Mouse (Mus musculus) layer of hippocampus, postnatal 25 days (tissue): ENCODE measurements around the gene Cux1. TPM values are rescaled to one million over a fixed set of nuclear protein-coding genes. Genes with fewer than 3 reads are reported as not detected.

Experiments used
- DNase-seq, 2 experiments: peaks; one replicate each; pipeline ENCODE4 v3.0.0; 2022; ENCODE audit warnings: mixed read lengths in 2 of 2, low spot score in 1 of 2; ENCODE audit errors: extremely low spot score in 1 of 2
- total RNA-seq, 2 experiments: library from RNA; stranded (reverse); gene quantifications; 2 replicates each; pipeline ENCODE4 v1.2.3; 2021

The Cux1 gene
- total RNA-seq, 2 experiments from 2014 or later, result 36.6 to 37.1 TPM

GRCm38 (mm10) chr5:136568026-136568765, 906 bp upstream of the Cux1 start:
- DNase-seq, result peak; percentile 18 to 21

DNA sequence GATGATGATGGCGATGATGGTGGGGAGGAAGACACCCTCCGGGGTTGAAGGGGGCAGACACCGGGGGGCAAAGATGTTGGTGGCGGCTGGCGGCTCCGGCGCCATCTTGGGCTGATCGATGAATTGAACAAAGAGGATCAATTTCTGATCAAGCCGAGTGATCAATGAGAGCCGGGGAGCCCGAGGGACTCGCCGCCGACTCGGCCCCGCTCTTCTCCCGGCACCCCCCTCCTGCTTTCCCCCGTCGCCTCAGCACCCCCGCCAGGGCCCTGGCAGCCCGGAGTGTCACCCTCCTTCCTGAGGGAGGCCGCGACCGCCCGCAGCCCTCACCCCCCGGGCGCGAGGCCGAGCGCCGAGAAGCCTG, 496 bp downstream of the Cux1 start:
- DNase-seq, result peak in 1 of 2 experiments; percentile 16

DNA sequence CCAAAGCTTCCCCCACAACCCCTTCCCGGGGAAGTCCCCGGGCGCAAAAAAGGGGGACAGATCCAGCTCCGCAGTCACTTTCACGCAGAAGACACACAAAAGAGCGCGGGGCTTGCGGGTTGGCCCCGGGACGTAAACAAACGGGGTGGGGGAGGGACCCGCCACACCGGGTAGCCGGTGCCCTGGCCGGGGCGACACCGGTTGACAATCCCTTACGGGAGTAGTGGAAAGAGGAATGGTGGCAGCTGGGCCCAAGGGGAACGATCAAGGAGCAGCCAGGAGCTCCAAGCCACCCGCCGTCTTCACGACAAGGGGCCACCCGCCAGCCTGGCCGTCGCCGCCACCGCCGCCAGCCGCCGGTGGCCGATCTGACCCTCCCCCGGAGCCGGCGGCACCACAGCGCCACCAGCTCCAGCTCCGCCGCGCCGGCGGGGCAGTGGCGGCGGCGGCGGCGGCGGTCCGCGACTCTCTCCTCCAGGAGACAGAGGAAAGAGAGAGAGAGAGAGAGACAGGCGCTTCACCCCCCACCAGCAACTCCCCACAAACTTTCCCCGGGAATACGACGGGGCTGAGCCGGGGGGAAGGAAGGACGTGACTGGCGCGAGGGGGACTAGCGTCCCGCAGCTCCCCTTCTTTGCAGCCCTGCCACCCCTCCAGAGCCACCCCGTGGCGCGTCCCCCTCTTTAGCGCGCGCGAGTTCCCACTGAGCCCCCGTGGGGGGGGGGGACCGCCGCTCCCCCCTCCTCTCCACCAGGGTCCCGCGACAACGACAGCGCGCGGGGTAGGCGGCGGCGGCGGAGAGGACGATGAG, 1.1 kb downstream of the Cux1 start:
- DNase-seq, result peak; percentile 31 to 33

DNA sequence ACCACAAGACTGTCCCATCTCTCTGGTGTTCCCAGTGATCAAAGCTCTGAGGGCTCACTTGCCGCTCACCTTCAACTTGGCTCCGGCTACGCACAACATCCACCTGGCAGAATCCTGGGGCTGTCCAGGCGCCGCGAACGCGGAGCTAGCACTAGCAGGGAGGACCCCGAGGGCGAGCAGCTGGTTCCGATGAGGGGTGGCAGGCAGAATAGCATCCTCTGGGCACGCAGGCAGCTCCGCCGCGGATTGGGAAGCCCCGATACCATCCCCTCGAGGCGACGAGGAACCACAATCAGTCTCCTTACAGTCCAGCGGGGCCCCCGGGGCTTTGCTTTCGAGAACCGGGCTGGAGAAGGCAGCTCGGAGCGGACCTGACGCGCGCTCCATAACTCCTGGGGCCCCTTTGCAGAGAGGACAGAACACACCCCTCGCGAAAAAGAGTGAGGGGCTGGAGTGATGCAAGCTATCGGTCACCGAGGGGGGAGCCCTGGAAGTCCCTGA, 1.9 kb downstream of the Cux1 start:
- peak; percentile 11 to 13 for DNase-seq

DNA sequence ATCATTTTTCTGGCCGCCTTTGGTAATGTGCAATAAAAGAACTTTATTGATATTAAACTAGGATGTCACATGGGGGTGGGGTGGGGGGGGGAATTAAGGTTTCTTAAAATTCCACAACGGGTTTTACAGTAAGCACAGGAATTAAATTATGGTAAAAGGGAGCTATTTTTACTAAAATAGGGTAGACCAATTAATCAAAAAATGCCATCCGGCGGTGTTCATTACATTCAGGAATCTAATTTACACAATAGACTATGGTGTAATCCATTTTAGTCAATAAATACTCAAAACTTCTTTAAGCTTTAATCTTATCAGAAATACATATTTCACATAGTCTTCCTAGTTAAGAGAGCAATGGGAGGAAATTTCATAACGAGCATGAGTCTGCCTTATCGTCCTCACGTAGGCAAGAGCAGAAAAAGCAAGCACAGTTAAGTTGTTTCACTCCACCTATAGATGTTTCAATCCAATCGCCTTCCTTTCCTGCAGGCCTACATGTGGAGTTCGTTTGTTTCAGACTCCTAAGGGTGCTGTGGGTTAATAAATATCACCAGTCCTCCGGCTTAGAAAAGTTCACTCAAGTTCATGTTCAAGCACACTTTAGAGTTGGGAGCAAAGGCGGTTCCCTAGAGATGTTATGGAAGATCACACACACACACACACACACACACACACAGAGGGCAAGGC, 2.5 kb downstream of the Cux1 start:
- no peak for DNase-seq

DNA sequence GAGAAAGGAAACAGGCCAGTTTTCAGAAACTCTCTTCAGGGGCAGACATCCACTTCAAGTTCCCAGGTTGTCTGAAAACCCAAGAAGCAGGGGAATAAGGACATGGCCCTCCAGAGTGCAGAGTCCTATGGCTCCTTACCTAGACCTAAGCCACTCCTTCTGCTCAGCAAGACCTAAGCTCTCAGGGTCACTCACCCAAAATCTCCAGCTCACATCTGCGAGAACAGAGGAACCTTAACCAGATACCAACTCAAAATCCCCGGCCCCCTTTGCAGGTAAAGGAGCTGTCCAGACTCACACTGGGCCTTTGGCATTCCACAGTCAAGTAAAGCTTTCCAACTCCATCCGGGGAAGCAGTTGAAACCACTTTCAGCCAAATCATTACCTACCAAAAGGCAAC, 3.3 kb downstream of the Cux1 start:
- no peak for DNase-seq

DNA sequence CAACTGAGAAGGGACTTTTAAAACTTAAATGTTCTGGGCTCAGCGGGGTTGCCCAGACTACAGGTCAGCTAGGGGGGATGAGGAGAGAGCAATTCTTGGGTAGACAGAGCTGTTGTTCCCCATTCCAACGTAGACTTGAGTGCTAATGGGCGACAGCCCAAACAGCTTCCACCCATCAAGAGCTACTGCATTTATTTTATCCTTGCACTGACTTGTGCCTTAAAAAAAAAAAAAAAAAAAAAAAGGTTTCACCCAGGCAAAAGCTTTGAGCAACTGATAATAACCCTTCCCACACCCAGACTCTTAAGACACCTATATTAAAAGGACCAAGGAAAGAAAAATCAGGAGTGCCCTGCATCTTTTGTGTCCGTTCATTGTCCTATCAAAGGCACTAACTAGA, 4.2 kb downstream of the Cux1 start:
- DNase-seq, result no peak

DNA sequence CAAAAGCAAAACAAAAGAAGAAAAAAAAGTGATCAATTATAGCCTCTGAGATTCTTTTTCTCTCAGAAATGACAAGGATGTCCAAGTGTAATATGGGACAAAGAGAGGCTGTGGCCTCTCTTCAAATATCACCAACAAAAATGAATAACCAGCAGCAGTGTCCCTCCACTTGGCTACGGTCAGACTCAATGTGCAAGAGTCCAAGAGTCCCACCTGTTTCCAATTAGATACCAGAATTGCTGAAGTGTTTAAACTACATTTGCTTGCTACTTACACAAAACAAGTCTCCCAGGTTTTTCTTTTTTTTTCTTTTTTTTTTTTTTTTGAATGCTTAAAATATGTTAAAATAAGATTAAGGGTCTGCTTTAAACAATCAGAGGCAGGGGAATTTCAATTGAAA, 5.1 kb downstream of the Cux1 start:
- DNase-seq, result no peak

GRCm38 (mm10) chr5:136561641-136562040, 5.6 kb downstream of the Cux1 start:
- DNase-seq, result no peak

DNA sequence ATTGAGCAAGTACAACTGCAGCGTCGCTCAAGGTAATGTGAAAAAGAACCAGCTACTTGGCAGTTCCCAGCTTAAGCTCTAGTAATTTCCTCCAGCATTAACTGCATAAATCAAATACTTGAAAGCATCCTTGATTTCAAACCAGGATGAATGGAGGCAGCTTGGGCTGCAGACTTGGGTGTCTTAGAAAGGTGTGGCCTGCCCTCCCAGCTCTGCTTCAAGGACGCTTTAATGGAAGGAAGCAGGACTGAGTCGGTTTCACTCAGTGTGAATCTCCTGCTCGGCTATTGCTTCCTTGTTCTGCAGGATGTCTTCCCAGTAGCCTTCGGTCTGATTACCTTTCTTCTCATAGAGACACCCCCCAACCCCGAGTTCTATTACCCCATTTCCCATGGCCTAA, 6.6 kb downstream of the Cux1 start:
- no peak for DNase-seq

DNA sequence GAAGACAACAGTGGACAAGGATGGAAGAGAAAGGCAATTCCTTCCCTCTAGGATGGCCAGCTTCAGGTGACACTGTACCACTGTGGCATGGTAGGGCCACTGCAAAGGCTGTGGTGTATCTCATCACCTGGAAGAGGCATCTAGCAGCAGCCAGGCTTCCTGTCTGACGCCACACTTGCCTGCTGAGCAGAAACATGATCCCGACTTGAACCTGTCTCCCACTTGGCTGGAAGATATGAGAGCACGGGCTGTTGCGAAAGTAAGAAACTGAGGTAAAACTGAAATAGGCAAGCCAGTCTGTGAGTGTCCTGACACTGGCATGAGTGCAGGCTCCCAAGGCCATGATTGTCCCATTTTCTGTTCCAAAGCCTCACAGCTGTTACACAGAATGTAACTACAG, 9.8 kb downstream of the Cux1 start:
- no peak for DNase-seq

GRCm38 (mm10) chr5:136556328-136557262, 10.7 kb downstream of the Cux1 start:
- no peak for DNase-seq

- peak in 1 of 2 experiments; percentile 32 for DNase-seq
These were observed 11.6 kb downstream of the Cux1 start for GRCm38 (mm10) chr5:136555703-136556102.

DNA sequence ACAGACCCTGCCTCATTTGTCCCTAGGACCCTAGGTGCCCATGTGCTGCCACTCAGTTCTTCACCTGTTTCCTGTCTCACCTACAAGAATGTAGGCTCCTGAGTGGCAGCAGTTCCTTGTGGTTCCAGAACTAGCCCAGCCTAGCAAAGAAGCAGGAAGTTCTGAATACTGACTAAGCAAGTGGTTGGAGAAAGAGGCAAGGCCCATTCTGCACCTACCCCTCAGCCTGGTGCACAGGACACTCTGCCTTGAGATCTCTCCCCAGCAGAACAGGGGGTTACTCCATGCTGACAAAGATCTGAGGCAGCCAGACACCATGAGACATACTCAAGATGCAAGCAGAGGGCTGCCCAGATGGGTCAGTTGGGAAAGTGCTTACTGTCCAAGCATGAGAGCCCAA, 14.5 kb downstream of the Cux1 start:
- DNase-seq, result no peak

GRCm38 (mm10) chr5:136552093-136552492, 15.2 kb downstream of the Cux1 start:
- DNase-seq, result no peak

DNA sequence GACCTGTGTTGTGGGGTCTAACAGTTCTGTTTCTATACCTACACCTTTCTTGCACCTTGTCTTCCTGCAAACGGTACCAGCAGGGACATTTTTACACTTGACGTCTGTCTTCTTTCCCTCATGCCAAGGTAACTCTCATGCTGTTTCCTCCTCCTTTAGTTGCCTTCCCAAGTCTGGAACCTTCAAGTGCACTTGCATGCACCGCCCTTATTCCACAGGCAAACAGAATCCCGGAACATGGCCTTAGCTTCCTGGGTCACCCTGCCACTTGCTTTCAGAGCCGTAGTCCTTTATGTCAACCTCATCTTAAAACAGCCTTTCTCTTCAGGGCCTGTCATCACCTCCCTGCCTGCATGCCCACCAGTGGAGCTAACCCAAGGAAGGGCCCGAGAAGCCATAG, 15.7 kb downstream of the Cux1 start:
- no peak for DNase-seq

DNA sequence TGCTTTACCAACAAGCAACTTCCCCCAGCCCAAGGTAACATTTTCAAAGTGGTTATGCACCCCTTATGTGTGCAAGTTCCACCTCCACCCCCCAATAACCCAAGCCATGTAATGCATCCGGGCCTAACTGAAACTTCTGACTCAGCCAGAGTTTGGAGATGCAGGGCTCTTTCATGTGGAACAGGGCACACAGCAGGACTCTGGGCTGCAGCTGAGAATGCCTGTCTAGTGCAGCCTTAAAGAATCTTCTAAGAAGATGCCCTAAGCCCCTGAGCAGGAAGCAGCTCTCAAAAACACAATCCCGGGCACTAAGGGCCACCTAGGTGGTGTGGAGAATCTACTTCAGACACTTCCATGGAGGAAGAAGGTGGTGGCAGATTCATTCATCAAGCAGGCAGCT, 16.6 kb downstream of the Cux1 start:
- no peak for DNase-seq

GRCm38 (mm10) chr5:136548776-136549175, 18.5 kb downstream of the Cux1 start:
- DNase-seq, result no peak

GRCm38 (mm10) chr5:136545061-136545460, 22.2 kb downstream of the Cux1 start:
- no peak for DNase-seq

DNA sequence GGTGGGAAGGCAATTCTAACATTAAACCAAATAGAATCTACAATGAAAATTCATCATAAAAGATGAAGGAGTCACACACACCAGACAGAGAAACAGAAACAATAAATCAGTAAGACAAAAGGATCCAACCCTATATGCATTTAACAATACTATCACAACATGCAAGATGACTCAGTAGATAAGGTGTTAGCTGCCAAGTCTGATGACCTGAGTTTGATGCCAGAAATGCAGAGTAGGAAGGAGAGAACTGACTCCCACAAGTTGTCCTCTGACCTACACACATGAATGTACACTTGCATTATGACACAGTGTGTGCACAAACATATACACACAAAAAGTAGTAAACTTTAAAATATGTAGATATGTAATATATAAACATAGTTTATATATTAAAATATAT, 24.1 kb downstream of the Cux1 start:
- DNase-seq, result no peak
